Mouse (Mus musculus): ENCODE data around the gene Med20. TPM values are rescaled to one million over a fixed set of nuclear protein-coding genes. Genes with fewer than 3 reads are reported as not detected.

Gene Med20
- polyA plus RNA-seq (2014; fragmentation: Illumina TruSeq; extraction: RNeasy Lipid Tissue Mini Kit (QIAGEN cat#74804); ENCODE audit: low read depth, low replicate concordance) = 19.7 TPM

DNA sequence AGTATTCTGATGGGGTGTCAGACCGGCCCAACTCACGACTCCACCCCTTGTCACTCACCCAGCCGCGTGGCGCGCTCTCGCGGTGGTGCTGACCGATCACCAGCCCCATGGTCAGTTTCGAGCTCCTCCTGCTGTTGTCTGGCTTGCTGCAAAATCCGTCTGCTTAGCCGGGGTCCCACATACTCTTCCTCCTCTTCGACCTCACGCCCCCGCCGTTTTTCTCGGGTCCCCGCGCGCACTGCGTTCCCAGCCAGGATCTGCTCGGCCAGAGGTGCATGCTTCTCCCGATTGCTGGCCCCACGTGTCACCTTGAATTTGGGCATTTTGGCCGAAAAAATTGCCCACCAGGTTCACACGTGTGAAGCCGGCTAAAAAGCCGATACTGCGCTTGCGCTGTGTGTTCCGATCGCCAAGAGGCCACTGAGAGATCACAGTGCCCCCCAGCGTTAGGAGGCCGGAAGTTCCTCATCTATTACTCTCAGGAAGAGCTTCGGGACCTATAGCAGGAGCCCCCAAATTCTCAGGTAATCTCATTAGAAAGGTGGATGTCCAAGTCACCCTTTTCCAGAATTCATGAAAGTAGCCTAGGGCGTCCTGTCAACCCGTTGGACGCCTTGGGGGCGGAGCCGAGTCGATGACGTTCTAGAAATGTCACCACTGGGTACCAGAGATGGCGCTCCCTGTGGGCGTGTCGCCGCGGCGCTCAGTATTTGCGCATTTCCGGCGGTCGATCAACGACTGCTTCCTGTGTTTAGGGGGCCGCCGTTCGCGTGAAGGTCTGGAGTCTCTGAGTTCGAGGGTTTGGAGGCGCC, at the start of gene Med20, which contains the start of the genes Bysl and Gm20517:
TSS of gene Med20 (plus strand) at position 734 of the 812 bp plus-strand sequence.
TSS of gene Bysl (minus strand) at position 644 of the 812 bp plus-strand sequence.
TSS of gene Gm20517 (plus strand) at position 741 of the 812 bp plus-strand sequence.

DNA sequence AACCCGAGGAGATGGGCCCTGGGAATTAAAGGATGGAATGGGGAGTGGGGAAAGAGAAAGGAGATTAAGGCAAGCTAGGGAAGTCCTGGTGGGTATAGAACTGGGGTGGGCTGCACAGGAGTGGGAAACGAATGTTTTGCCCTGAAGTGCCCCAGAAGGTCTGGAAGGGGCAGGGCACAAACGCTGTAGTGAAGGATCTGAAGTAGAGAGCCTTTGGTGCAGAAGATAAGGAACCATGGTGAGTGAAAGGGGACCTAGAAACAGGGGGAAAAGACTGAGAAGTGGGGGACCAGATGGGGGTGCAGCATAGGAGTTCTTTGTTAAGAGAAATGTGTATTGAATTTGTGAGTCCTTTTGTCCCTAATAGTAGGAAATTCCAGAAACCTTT, 19.3 kb downstream of the Med20 start, which contains the start of gene Usp49:
TSS of gene Usp49 (plus strand) at position 13 of the 388 bp plus-strand sequence.

Other genes starting within 250 kb of the Med20 start
- 36.1 TPM for gene Mrps10, start 242.7 kb upstream of the Med20 start, polyA plus RNA-seq (2014; fragmentation: Illumina TruSeq; extraction: RNeasy Lipid Tissue Mini Kit (QIAGEN cat#74804); ENCODE audit: low read depth, low replicate concordance)
- gene Guca1b, start 226.2 kb upstream of the Med20 start, polyA plus RNA-seq (2014; fragmentation: Illumina TruSeq; extraction: RNeasy Lipid Tissue Mini Kit (QIAGEN cat#74804); ENCODE audit: low read depth, low replicate concordance) = 2.0 TPM
- not detected for gene Guca1a, start 211.0 kb upstream of the Med20 start, polyA plus RNA-seq (2014; fragmentation: Illumina TruSeq; extraction: RNeasy Lipid Tissue Mini Kit (QIAGEN cat#74804); ENCODE audit: low read depth, low replicate concordance)
- 1.5 TPM for gene AI661453, start 175.0 kb upstream of the Med20 start, polyA plus RNA-seq (2014; fragmentation: Illumina TruSeq; extraction: RNeasy Lipid Tissue Mini Kit (QIAGEN cat#74804); ENCODE audit: low read depth, low replicate concordance)
- gene 1700001C19Rik, start 174.2 kb upstream of the Med20 start, polyA plus RNA-seq (2014; fragmentation: Illumina TruSeq; extraction: RNeasy Lipid Tissue Mini Kit (QIAGEN cat#74804); ENCODE audit: low read depth, low replicate concordance) = not detected
- gene Taf8, start 109.3 kb upstream of the Med20 start, polyA plus RNA-seq (2014; fragmentation: Illumina TruSeq; extraction: RNeasy Lipid Tissue Mini Kit (QIAGEN cat#74804); ENCODE audit: low read depth, low replicate concordance) = 13.7 TPM
- gene Ccnd3, start 106.5 kb upstream of the Med20 start, polyA plus RNA-seq (2014; fragmentation: Illumina TruSeq; extraction: RNeasy Lipid Tissue Mini Kit (QIAGEN cat#74804); ENCODE audit: low read depth, low replicate concordance) = 62.7 TPM
- gene Bysl, start 90 bp upstream of the Med20 start, polyA plus RNA-seq (2014; fragmentation: Illumina TruSeq; extraction: RNeasy Lipid Tissue Mini Kit (QIAGEN cat#74804); ENCODE audit: low read depth, low replicate concordance) = 16.3 TPM
- 2.2 TPM for gene Gm20517, start within 50 bp of the Med20 start, polyA plus RNA-seq (2014; fragmentation: Illumina TruSeq; extraction: RNeasy Lipid Tissue Mini Kit (QIAGEN cat#74804); ENCODE audit: low read depth, low replicate concordance)
- 2.6 TPM for gene Usp49, start 19.1 kb downstream of the Med20 start, polyA plus RNA-seq (2014; fragmentation: Illumina TruSeq; extraction: RNeasy Lipid Tissue Mini Kit (QIAGEN cat#74804); ENCODE audit: low read depth, low replicate concordance)
- 89.7 TPM for gene Tomm6, start 76.8 kb downstream of the Med20 start, polyA plus RNA-seq (2014; fragmentation: Illumina TruSeq; extraction: RNeasy Lipid Tissue Mini Kit (QIAGEN cat#74804); ENCODE audit: low read depth, low replicate concordance)
- gene Frs3, start 77.4 kb downstream of the Med20 start, polyA plus RNA-seq (2014; fragmentation: Illumina TruSeq; extraction: RNeasy Lipid Tissue Mini Kit (QIAGEN cat#74804); ENCODE audit: low read depth, low replicate concordance) = 6.2 TPM
- 0.63 TPM for gene Gm21981, start 82.9 kb downstream of the Med20 start, polyA plus RNA-seq (2014; fragmentation: Illumina TruSeq; extraction: RNeasy Lipid Tissue Mini Kit (QIAGEN cat#74804); ENCODE audit: low read depth, low replicate concordance)
- gene Prickle4, start 83.2 kb downstream of the Med20 start, polyA plus RNA-seq (2014; fragmentation: Illumina TruSeq; extraction: RNeasy Lipid Tissue Mini Kit (QIAGEN cat#74804); ENCODE audit: low read depth, low replicate concordance) = 2.8 TPM
- not detected for gene Pgc, start 115.3 kb downstream of the Med20 start, polyA plus RNA-seq (2014; fragmentation: Illumina TruSeq; extraction: RNeasy Lipid Tissue Mini Kit (QIAGEN cat#74804); ENCODE audit: low read depth, low replicate concordance)
- 29.8 TPM for gene Tfeb, start 125.4 kb downstream of the Med20 start, polyA plus RNA-seq (2014; fragmentation: Illumina TruSeq; extraction: RNeasy Lipid Tissue Mini Kit (QIAGEN cat#74804); ENCODE audit: low read depth, low replicate concordance)
- gene Mdfi, start 223.1 kb downstream of the Med20 start, polyA plus RNA-seq (2014; fragmentation: Illumina TruSeq; extraction: RNeasy Lipid Tissue Mini Kit (QIAGEN cat#74804); ENCODE audit: low read depth, low replicate concordance) = 4.4 TPM

Data from heart, adult 10 weeks (tissue).